Mouse (Mus musculus) macrophage (primary cell): ENCODE data around the gene Gm10277. TPM values are rescaled to one million over a fixed set of nuclear protein-coding genes. Genes with fewer than 3 reads are reported as not detected.

Experiments
- H3K27ac ChIP-seq: fragments of 350-480 bp; formaldehyde crosslinking; 2 replicates; pipeline ENCODE4 v1.9.0; 2021
- H3K36me3 ChIP-seq: fragments of 350-480 bp; formaldehyde crosslinking; 2 replicates; pipeline ENCODE4 v1.9.0; 2021; ENCODE audit errors: inconsistent target
- H3K4me3 ChIP-seq: fragments of 350-480 bp; formaldehyde crosslinking; 2 replicates; pipeline ENCODE4 v1.9.0; 2021; ENCODE audit errors: inconsistent target
- H3K79me2 ChIP-seq: fragments of 350-480 bp; formaldehyde crosslinking; 2 replicates; pipeline ENCODE4 v1.9.0; 2021; ENCODE audit errors: inconsistent target
- WGBS: methylation state at CpG from one replicate; pipeline ENCODE4 v1.1.7; 2026; ENCODE audit warnings: inconsistent platforms; ENCODE audit not compliant: missing documents; 5-methylcytosine and 5-hydroxymethylcytosine counted together
- polyA plus RNA-seq: library from polyadenylated mRNA; stranded (reverse); fragments of 250-400 nt; gene quantifications from 3 replicates; pipeline ENCODE4 v1.2.4, GENCODE M21; 2018; ENCODE audit warnings: inconsistent platforms

The Gm10277 gene
- polyA plus RNA-seq, 1 experiment from 2014 or later: not detected

- no peak overlapping the region for H3K27ac ChIP-seq
- no peaks in the 10 kb centered on the region for H3K79me2 ChIP-seq
- H3K4me3 ChIP-seq: no peak overlapping the region
- 40% methylated on average over 9 of the region's 9 CpGs for WGBS
- H3K36me3 ChIP-seq: no peaks in the 10 kb centered on the region
These were observed 2.7 kb upstream of the Gm10277 start for GRCm38 (mm10) chr11:77790286-77790685.

GRCm38 (mm10) chr11:77789512-77789911, 2.0 kb upstream of the Gm10277 start:
- no peak overlapping the region for H3K27ac ChIP-seq

GRCm38 (mm10) chr11:77785768-77786561, 1.6 kb downstream of the Gm10277 start:
- Histone ChIP-seq H3K36me3 (no peaks in the 10 kb centered on the region), H3K79me2 (no peaks in the 10 kb centered on the region; the same call in 1 of the 2 replicates), H3K4me3 (no peak overlapping the region), H3K27ac (peak overlapping the region; percentile 97)
- WGBS: 2% methylated on average over 7 of the region's 7 CpGs

More at GRCm38 (mm10) chr11:77789512-77789911, 2.0 kb upstream of the Gm10277 start:
- H3K79me2 ChIP-seq: no peaks in the 10 kb centered on the region; the same call in 1 of the 2 replicates
- no peak overlapping the region for H3K4me3 ChIP-seq
- no peaks in the 10 kb centered on the region for H3K36me3 ChIP-seq
- 95% methylated on average over 5 of the region's 5 CpGs for WGBS

- no peaks in the 10 kb centered on the region for H3K36me3 ChIP-seq
- H3K27ac ChIP-seq: peak overlapping the region; percentile 97
- no peak overlapping the region for H3K4me3 ChIP-seq
- WGBS: 65% methylated on average over 5 of the region's 5 CpGs
- no peaks in the 10 kb centered on the region; the same call in 1 of the 2 replicates for H3K79me2 ChIP-seq
These were observed 2.2 kb downstream of the Gm10277 start for GRCm38 (mm10) chr11:77785396-77785767.

- no peaks in the 10 kb centered on the region for H3K36me3 ChIP-seq
- no peak overlapping the region for H3K4me3 ChIP-seq
- peak overlapping the region; percentile 97 for H3K27ac ChIP-seq
- no peaks in the 10 kb centered on the region; the same call in 1 of the 2 replicates for H3K79me2 ChIP-seq
- 81% methylated on average over 7 of the region's 9 CpGs for WGBS
These were observed 2.7 kb downstream of the Gm10277 start for GRCm38 (mm10) chr11:77784894-77785293.

- no peaks in the 10 kb centered on the region; the same call in 1 of the 2 replicates for H3K79me2 ChIP-seq
- H3K27ac ChIP-seq: peak overlapping the region; percentile 97
- H3K36me3 ChIP-seq: no peaks in the 10 kb centered on the region
- peak overlapping the region; percentile 3; the same call in 1 of the 2 replicates for H3K4me3 ChIP-seq
- WGBS: 8% methylated on average over 18 of the region's 18 CpGs
These were observed 3.5 kb downstream of the Gm10277 start for GRCm38 (mm10) chr11:77783747-77784646.

GRCm38 (mm10) chr11:77783211-77783746, 4.3 kb downstream of the Gm10277 start:
- H3K36me3 ChIP-seq: no peaks in the 10 kb centered on the region
- H3K79me2 ChIP-seq: no peaks in the 10 kb centered on the region; the same call in 1 of the 2 replicates
- peak overlapping the region; percentile 97 for H3K27ac ChIP-seq
- 72% methylated on average over 9 of the region's 10 CpGs for WGBS
- no peak overlapping the region for H3K4me3 ChIP-seq

GRCm38 (mm10) chr11:77782104-77782815, 5.3 kb downstream of the Gm10277 start:
- Histone ChIP-seq H3K79me2 (no peaks in the 10 kb centered on the region; the same call in 1 of the 2 replicates), H3K4me3 (no peak overlapping the region), H3K27ac (no peak overlapping the region), H3K36me3 (no peaks in the 10 kb centered on the region)
- 94% methylated on average over 7 of the region's 7 CpGs for WGBS

- 93% methylated on average over 7 of the region's 7 CpGs for WGBS
- Histone ChIP-seq H3K27ac (no peak overlapping the region), H3K4me3 (no peak overlapping the region), H3K36me3 (no peaks in the 10 kb centered on the region), H3K79me2 (no peaks in the 10 kb centered on the region; the same call in 1 of the 2 replicates)
These were observed 6.5 kb downstream of the Gm10277 start for GRCm38 (mm10) chr11:77781088-77781487.

GRCm38 (mm10) chr11:77779240-77779639, 8.3 kb downstream of the Gm10277 start:
- WGBS: 82% methylated on average over 1 of the region's 1 CpGs
- Histone ChIP-seq H3K27ac (no peak overlapping the region), H3K36me3 (no peaks in the 10 kb centered on the region), H3K79me2 (no peaks in the 10 kb centered on the region), H3K4me3 (no peak overlapping the region)

GRCm38 (mm10) chr11:77777937-77778336, 9.6 kb downstream of the Gm10277 start:
- Histone ChIP-seq H3K36me3 (no peaks in the 10 kb centered on the region), H3K27ac (no peak overlapping the region), H3K79me2 (no peaks in the 10 kb centered on the region), H3K4me3 (no peak overlapping the region)
- WGBS: 98% methylated on average over 15 of the region's 17 CpGs

GRCm38 (mm10) chr11:77777436-77777835, 10.1 kb downstream of the Gm10277 start:
- WGBS: 97% methylated on average over 16 of the region's 17 CpGs
- Histone ChIP-seq H3K36me3 (no peaks in the 10 kb centered on the region), H3K27ac (no peak overlapping the region), H3K79me2 (no peaks in the 10 kb centered on the region), H3K4me3 (no peak overlapping the region)

- Histone ChIP-seq H3K27ac (no peak overlapping the region), H3K36me3 (no peaks in the 10 kb centered on the region), H3K79me2 (no peaks in the 10 kb centered on the region), H3K4me3 (no peak overlapping the region)
- WGBS: 18% methylated on average over 9 of the region's 9 CpGs
These were observed 11.7 kb downstream of the Gm10277 start for GRCm38 (mm10) chr11:77775701-77776400.
